In genomic region chr1:34460061-34460441, GRCm38 (mm10) we compare ENCODE assay signal across 8 mouse cellular contexts. TPM values are rescaled to one million over a fixed set of nuclear protein-coding genes. Genes with fewer than 3 reads are reported as not detected.
A peak's percentile ranks its signal among the peaks of the same experiment; 100 is the strongest.
DNase-seq lines count a peak whose midpoint lies in the region; ATAC-seq and TF ChIP-seq lines count a peak whose summit lies in the region.

No protein-coding gene starts in this region.

- TF ChIP-seq CTCF in heart, postnatal 0 days (IDR thresholded peaks at IDR 0.05; ENCODE audit: low read depth): no peak
- TF ChIP-seq CTCF in liver, embryonic 14.5 days (IDR thresholded peaks at IDR 0.05; ENCODE audit: low read depth): no peak

- peak overlapping the region; percentile 78 for H3K4me3 ChIP-seq in heart, embryonic 10.5 days
- H3K4me3 ChIP-seq in ES-E14 (ENCODE audit: insufficient read depth in 1 of 2, low read depth in 1 of 2, low read length in 2 of 2, poor library complexity in 1 of 2, severe bottlenecking in 1 of 2): peak overlapping the region; percentile 77 to 82
- peak overlapping the region; percentile 49 for H3K4me3 ChIP-seq in heart, postnatal 0 days (ENCODE audit: low read depth, low read length)
- H3K4me3 ChIP-seq in liver, embryonic 14.5 days (ENCODE audit: insufficient read depth in 1 of 2, low read depth in 2 of 2, low read length in 2 of 2): peak overlapping the region; percentile 64 to 67
- peak overlapping the region; percentile 59 for H3K4me3 ChIP-seq in neural tube, embryonic 13.5 days

- DNase-seq in heart, embryonic 10.5 days (ENCODE audit: low spot score): no peak
- DNase-seq in heart, postnatal 4 days: no peak
- DNase-seq in ES-E14 (ENCODE audit: low read depth, low spot score): no peak
- DNase-seq in heart, postnatal 0 days (ENCODE audit: low spot score): no peak
- no peak for DNase-seq in liver, embryonic 14.5 days (ENCODE audit: low read depth in 3 of 3, low spot score in 3 of 3)
- no peak for DNase-seq in cerebellum, postnatal 25 days
- DNase-seq in frontal cortex, postnatal 36 days (ENCODE audit: low spot score in 2 of 2): no peak

- in situ Hi-C loops in ES-E14 (cut with MboI; ENCODE audit: low sequenced_read_pairs in 2 of 2, unreplicated experiment in 2 of 2): no loop called here

- peak overlapping the region; percentile 72; the same call in 1 of the 2 replicates for H3K27ac ChIP-seq in heart, embryonic 10.5 days
- H3K27ac ChIP-seq in ES-E14 (ENCODE audit: insufficient read depth, low read depth, low read length, poor library complexity, severe bottlenecking): no peak overlapping the region
- H3K27ac ChIP-seq in heart, postnatal 0 days (ENCODE audit: low read depth): no peak overlapping the region
- H3K27ac ChIP-seq in liver, embryonic 14.5 days: no peak overlapping the region
- H3K27ac ChIP-seq in neural tube, embryonic 13.5 days (replicated peaks): no peak overlapping the region

- no peak for TF ChIP-seq EP300 in heart, postnatal 0 days (IDR thresholded peaks at IDR 0.05; ENCODE audit: low read depth)
- TF ChIP-seq EP300 in liver, embryonic 14.5 days (IDR thresholded peaks at IDR 0.05; ENCODE audit: low read depth): no peak

- ATAC-seq in heart, postnatal 0 days (ENCODE audit: insufficient read depth, low read depth): no peak
- ATAC-seq in liver, embryonic 14.5 days (ENCODE audit: insufficient read depth): peak; percentile 20; the same call in 1 of the 2 replicates
- no peak for ATAC-seq in neural tube, embryonic 13.5 days (ENCODE audit: low read depth)

- H3K9me3 ChIP-seq in heart, embryonic 10.5 days: no peaks in the 10 kb centered on the region
- no peaks in the 10 kb centered on the region for H3K9me3 ChIP-seq in ES-E14 (ENCODE audit: control insufficient read depth, insufficient read depth, low read depth, low read length)
- no peaks in the 10 kb centered on the region for H3K9me3 ChIP-seq in heart, postnatal 0 days (replicated peaks; ENCODE audit: control insufficient read depth, low read length)
- no peaks in the 10 kb centered on the region for H3K9me3 ChIP-seq in liver, embryonic 14.5 days (ENCODE audit: control insufficient read depth, low read length)
- no peaks in the 10 kb centered on the region for H3K9me3 ChIP-seq in neural tube, embryonic 13.5 days

- peak overlapping the region; percentile 84 for H3K4me2 ChIP-seq in heart, postnatal 0 days (ENCODE audit: low read depth, low read length)
- H3K4me2 ChIP-seq in liver, embryonic 14.5 days (ENCODE audit: low read depth): peak overlapping the region; percentile 82
- H3K4me2 ChIP-seq in neural tube, embryonic 13.5 days: peak overlapping the region; percentile 93

- H3K27me3 ChIP-seq in heart, embryonic 10.5 days (ENCODE audit: insufficient read depth, poor library complexity, severe bottlenecking): peaks cover 55% of the 10 kb centered on the region
- H3K27me3 ChIP-seq in heart, postnatal 0 days (ENCODE audit: control insufficient read depth, insufficient read depth, low read length): no peaks in the 10 kb centered on the region
- H3K27me3 ChIP-seq in liver, embryonic 14.5 days (ENCODE audit: control insufficient read depth, insufficient read depth, low read length): peaks cover 4% of the 10 kb centered on the region
- peaks cover 55% of the 10 kb centered on the region for H3K27me3 ChIP-seq in neural tube, embryonic 13.5 days

- H3K4me1 ChIP-seq in heart, embryonic 10.5 days: peaks cover 13% of the 10 kb centered on the region
- H3K4me1 ChIP-seq in ES-E14 (ENCODE audit: control insufficient read depth in 2 of 2, insufficient read depth in 2 of 2, low read length in 2 of 2, poor library complexity in 1 of 2): peaks cover 0 to 3% of the 10 kb centered on the region in 2 experiments; a peak in 1 of 4 replicates
- H3K4me1 ChIP-seq in heart, postnatal 0 days (ENCODE audit: control insufficient read depth, insufficient read depth): peaks cover 9% of the 10 kb centered on the region; the same call in 1 of the 2 replicates
- H3K4me1 ChIP-seq in liver, embryonic 14.5 days (replicated peaks; ENCODE audit: control insufficient read depth in 2 of 2, insufficient read depth in 2 of 2, low read length in 1 of 2): peaks cover 0 to 4% of the 10 kb centered on the region in 2 experiments; a peak in 1 of 4 replicates
- H3K4me1 ChIP-seq in neural tube, embryonic 13.5 days (replicated peaks): peaks cover 10% of the 10 kb centered on the region

- 2% methylated on average over 15 of the region's 15 CpGs for WGBS in heart, embryonic 10.5 days
- 2% methylated on average over 15 of the region's 15 CpGs for WGBS in heart, postnatal 0 days
- WGBS in liver, embryonic 14.5 days (ENCODE audit: insufficient replicate concordance): 2% methylated on average over 15 of the region's 15 CpGs
- WGBS in neural tube, embryonic 13.5 days: 3% methylated on average over 15 of the region's 15 CpGs

- H3K9ac ChIP-seq in ES-E14 (ENCODE audit: insufficient read depth, low read depth, low read length, poor library complexity, severe bottlenecking): peak overlapping the region; percentile 49
- peak overlapping the region; percentile 48 for H3K9ac ChIP-seq in heart, postnatal 0 days (replicated peaks; ENCODE audit: low read depth, low read length)
- peak overlapping the region; percentile 57 for H3K9ac ChIP-seq in liver, embryonic 14.5 days (replicated peaks)
- H3K9ac ChIP-seq in neural tube, embryonic 13.5 days: peak overlapping the region; percentile 67

- H3K36me3 ChIP-seq in heart, embryonic 10.5 days: no peaks in the 10 kb centered on the region
- no peaks in the 10 kb centered on the region for H3K36me3 ChIP-seq in ES-E14 (ENCODE audit: control insufficient read depth, insufficient read depth, low read length, poor library complexity, severe bottlenecking)
- no peaks in the 10 kb centered on the region for H3K36me3 ChIP-seq in heart, postnatal 0 days (replicated peaks; ENCODE audit: control insufficient read depth, insufficient read depth, low read length)
- H3K36me3 ChIP-seq in liver, embryonic 14.5 days (replicated peaks; ENCODE audit: control insufficient read depth, insufficient read depth, low read depth): no peaks in the 10 kb centered on the region
- no peaks in the 10 kb centered on the region for H3K36me3 ChIP-seq in neural tube, embryonic 13.5 days

TF ChIP-seq in ES-E14, 5 proteins besides CTCF, POLR2A, EP300 and RAD21:
- TF ChIP-seq ZNF384 (IDR thresholded peaks at IDR 0.05; ENCODE audit: low read depth, low read length): no peak

RNA-seq across cellular contexts. Expression of gene Ptpn18, which starts 0.5 kb away (rescaled TPM):
- 8.1 and 9.1 TPM in 2 replicates for polyA plus RNA-seq in heart, embryonic 10.5 days (2016; fragmentation: Nextera tagmentation; extraction: Ambion mirVana)
- 1 to 10 TPM; 7.8 to 9.3 TPM for total RNA-seq in heart, postnatal 4 days (2021)
- 2.6 and 4.0 TPM in 2 replicates for total RNA-seq in ES-E14 (2012; rRNA removed)
- total RNA-seq in heart, postnatal 0 days (2014; rRNA removed; ENCODE audit: low replicate concordance): 4.7 TPM in 1 of 2 replicates, not detected in the other
- polyA plus RNA-seq in heart, postnatal 0 days (2015; fragmentation: Nextera tagmentation; extraction: Ambion mirVana): 10.7 and 13.8 TPM in 2 replicates
- polyA plus RNA-seq in liver, embryonic 14.5 days (2012; rRNA removed): 12.6 and 26.4 TPM in 2 replicates
- 18.3 and 23.8 TPM in 2 replicates for polyA plus RNA-seq in liver, embryonic 14.5 days (2014; fragmentation: Nextera tagmentation; extraction: Ambion mirVana)
- 6.3 and 10.0 TPM in 2 replicates for polyA plus RNA-seq in neural tube, embryonic 13.5 days (2015; fragmentation: Nextera tagmentation; extraction: Ambion mirVana)

RNA-seq across cellular contexts. Expression of gene Imp4, which starts 20.4 kb away (rescaled TPM):
- 97.6 and 113 TPM in 2 replicates for polyA plus RNA-seq in heart, embryonic 10.5 days (2016; fragmentation: Nextera tagmentation; extraction: Ambion mirVana)
- 10 to 100 TPM; 43.4 to 46.3 TPM for total RNA-seq in heart, postnatal 4 days (2021)
- total RNA-seq in ES-E14 (2012; rRNA removed): 103 and 111 TPM in 2 replicates
- total RNA-seq in heart, postnatal 0 days (2014; rRNA removed; ENCODE audit: low replicate concordance): 12.4 and 45.3 TPM in 2 replicates
- polyA plus RNA-seq in heart, postnatal 0 days (2015; fragmentation: Nextera tagmentation; extraction: Ambion mirVana): 41.6 and 42.5 TPM in 2 replicates
- 8.9 and 21.2 TPM in 2 replicates for polyA plus RNA-seq in liver, embryonic 14.5 days (2012; rRNA removed)
- polyA plus RNA-seq in liver, embryonic 14.5 days (2014; fragmentation: Nextera tagmentation; extraction: Ambion mirVana): 56.8 and 59.6 TPM in 2 replicates
- 55.5 and 61.0 TPM in 2 replicates for polyA plus RNA-seq in neural tube, embryonic 13.5 days (2015; fragmentation: Nextera tagmentation; extraction: Ambion mirVana)

RNA-seq across cellular contexts. Expression of gene Ccdc115, which starts 20.6 kb away (rescaled TPM):
- polyA plus RNA-seq in heart, embryonic 10.5 days (2016; fragmentation: Nextera tagmentation; extraction: Ambion mirVana): 52.5 and 60.2 TPM in 2 replicates
- total RNA-seq in heart, postnatal 4 days (2021): 10 to 100 TPM; 16.4 to 19.9 TPM
- 21.6 and 26.6 TPM in 2 replicates for total RNA-seq in ES-E14 (2012; rRNA removed)
- 29.2 and 30.5 TPM in 2 replicates for total RNA-seq in heart, postnatal 0 days (2014; rRNA removed; ENCODE audit: low replicate concordance)
- 29.7 and 32.4 TPM in 2 replicates for polyA plus RNA-seq in heart, postnatal 0 days (2015; fragmentation: Nextera tagmentation; extraction: Ambion mirVana)
- polyA plus RNA-seq in liver, embryonic 14.5 days (2012; rRNA removed): 13.2 and 21.3 TPM in 2 replicates
- 21.6 and 23.1 TPM in 2 replicates for polyA plus RNA-seq in liver, embryonic 14.5 days (2014; fragmentation: Nextera tagmentation; extraction: Ambion mirVana)
- 60.7 and 65.1 TPM in 2 replicates for polyA plus RNA-seq in neural tube, embryonic 13.5 days (2015; fragmentation: Nextera tagmentation; extraction: Ambion mirVana)

RNA-seq across cellular contexts. Expression of gene Prss39, which starts 38.2 kb away (rescaled TPM):
- polyA plus RNA-seq in heart, embryonic 10.5 days (2016; fragmentation: Nextera tagmentation; extraction: Ambion mirVana): not detected in 2 replicates
- total RNA-seq in heart, postnatal 4 days (2021): not detected
- total RNA-seq in ES-E14 (2012; rRNA removed): not detected in 2 replicates
- total RNA-seq in heart, postnatal 0 days (2014; rRNA removed; ENCODE audit: low replicate concordance): not detected in 2 replicates
- polyA plus RNA-seq in heart, postnatal 0 days (2015; fragmentation: Nextera tagmentation; extraction: Ambion mirVana): not detected in 2 replicates
- polyA plus RNA-seq in liver, embryonic 14.5 days (2012; rRNA removed): not detected in 2 replicates
- not detected in 2 replicates for polyA plus RNA-seq in liver, embryonic 14.5 days (2014; fragmentation: Nextera tagmentation; extraction: Ambion mirVana)
- not detected in 2 replicates for polyA plus RNA-seq in neural tube, embryonic 13.5 days (2015; fragmentation: Nextera tagmentation; extraction: Ambion mirVana)
